Mouse (Mus musculus) heart, adult 11 months (tissue): ENCODE measurements around the gene Fam69a.

Source experiments
- DNase-seq: peaks from one replicate; pipeline ENCODE4 v3.0.0; 2022

Fam69a gene

DNA sequence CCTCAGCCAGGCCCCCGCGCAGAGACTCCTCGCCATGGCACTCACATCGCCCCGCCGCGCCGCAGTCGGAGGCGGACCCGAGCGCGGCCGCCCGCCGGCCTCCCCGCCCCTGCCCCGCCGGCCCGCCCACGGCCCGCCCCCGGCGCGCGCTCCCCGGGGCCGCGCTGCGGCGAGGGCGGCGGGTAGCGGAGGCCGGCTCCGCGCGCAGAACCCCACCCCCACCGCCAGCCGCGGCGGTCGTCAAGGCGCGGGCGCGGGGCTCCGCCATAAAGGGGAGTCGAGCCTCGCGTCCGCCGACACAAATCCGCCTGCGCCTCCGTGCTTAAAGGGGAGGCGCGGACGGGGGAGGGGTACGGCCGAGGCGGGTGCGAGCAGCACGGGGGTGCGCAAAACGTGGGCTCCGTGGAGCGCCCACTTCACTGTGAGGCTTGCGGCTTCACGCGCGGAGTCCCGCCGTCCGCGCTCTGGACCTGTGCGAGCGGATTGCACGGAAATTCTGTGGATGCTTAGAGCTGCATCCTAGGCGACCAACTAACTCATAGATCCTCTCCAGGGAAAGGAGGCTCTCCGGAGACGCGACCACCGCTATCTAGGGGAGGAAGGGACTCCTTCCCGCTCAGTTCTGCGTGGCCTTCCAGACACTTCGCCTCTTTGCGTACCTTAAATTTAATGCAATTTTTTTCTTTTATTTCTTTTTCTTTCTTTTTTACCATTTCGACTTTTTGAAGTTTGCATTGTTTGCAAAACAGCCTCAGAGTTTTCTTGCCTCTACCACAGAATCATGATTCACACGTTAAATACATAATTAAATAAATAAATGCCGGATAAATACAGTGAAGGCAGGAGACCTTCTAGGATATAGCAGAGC lies at the start of gene Fam69a:
Gene Fam69a (minus strand): TSS at position 119 of the 868 bp plus-strand sequence.
- DNase-seq = peak; percentile 99

- DNase-seq = no peak
Measured at GRCm38 (mm10) chr5:108035523-108035922, 48.6 kb upstream of the Fam69a start.

DNA sequence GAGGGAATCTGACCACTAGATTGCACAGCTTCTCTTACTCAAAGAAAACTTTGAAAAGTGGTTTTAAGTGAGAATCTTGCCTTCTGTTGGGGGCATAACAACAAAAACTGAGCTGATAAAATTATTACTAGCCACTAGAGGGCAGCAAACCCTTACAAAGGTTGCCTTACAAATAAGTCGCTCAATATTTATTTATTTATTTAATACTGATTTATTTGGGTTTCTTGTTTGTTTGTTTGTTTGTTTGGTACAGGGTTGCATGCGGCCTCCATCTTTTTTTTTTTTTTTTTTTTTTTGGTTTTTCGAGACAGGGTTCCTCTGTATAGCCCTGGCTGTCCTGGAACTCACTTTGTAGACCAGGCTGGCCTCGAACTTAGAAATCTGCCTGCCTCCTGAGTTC lies 47.3 kb upstream of the Fam69a start:
- no peak for DNase-seq

GRCm38 (mm10) chr5:108031267-108031666 lies 44.4 kb upstream of the Fam69a start:
- peak; percentile 67 for DNase-seq

- peak; percentile 85 for DNase-seq
Measured at GRCm38 (mm10) chr5:108029968-108030367, 43.1 kb upstream of the Fam69a start.

DNA sequence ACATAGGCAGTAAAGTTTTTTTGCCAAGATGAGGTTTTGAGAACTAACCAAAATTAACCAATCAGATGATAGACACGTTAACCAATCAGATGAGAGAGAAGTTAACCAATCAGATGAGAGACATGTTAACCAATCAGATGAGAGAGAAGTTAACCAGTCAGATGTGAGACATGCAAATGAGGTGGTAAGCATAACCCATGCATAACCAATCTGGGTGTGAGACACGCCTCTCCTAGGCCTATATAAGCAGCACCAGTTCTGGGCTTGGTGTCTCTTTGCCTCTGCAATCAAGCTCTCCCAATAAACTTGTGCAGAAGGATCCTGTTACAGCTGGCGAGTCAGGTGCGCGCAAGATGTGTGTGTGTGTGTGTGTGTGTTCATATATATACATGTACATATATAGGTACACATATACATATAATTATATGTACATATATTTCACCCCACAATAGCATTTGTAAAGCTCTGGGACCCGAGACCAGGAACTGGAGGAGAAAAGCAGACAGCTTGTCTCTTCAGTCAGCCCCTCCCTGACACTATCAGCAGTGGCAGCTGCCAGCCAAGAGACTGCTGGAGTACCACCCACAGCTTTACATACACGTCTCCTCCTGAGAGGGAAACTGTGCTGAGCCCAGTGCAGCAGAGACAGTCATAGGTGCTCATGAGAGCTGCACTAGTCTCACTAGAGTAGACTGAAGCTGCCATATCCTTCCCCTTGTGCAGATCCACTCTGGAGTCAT lies 42.1 kb upstream of the Fam69a start:
- DNase-seq = peak; percentile 76

DNA sequence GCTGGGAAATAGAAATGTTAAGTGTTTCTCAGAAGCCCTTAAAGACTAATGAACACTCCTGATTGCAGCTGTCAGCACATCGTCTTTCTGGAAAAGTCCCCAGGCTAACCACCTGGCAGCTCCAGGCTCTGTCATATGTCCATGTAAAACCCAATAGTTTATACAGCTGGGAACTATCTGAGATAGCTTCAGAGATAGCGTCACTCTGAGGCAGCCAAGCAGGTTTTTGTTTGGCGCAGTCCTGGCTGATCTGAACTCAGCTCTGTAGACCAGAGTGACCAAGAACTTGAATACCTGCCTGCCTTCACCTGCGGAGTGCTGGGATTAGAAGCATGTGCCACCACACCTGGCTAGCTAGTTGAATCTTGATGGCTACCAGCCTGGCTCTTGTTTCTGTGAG lies 41.3 kb upstream of the Fam69a start:
- no peak for DNase-seq

GRCm38 (mm10) chr5:108021346-108021745 lies 34.5 kb upstream of the Fam69a start:
- no peak for DNase-seq

GRCm38 (mm10) chr5:108019367-108019766 lies 32.5 kb upstream of the Fam69a start:
- DNase-seq = peak; percentile 37

DNA sequence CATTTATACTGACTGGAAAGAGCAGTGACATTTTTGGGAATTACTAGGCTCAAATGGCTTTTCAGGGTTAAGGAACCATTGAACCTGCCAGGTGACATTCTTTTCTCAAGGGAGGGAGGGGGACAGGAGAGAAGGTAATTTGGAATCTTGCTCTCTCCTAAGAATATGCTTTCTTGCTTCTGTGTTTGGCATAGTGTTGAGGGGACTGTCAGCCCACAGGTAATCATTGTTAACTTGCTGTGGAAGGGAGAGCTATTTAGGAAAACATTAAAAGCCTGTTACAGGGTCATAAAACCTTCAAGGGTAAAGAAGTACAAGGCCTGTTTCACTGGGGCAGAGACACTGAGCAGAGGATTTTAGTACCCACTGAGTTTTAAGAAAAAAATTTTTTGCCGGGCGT lies 30.3 kb upstream of the Fam69a start:
- no peak for DNase-seq

DNA sequence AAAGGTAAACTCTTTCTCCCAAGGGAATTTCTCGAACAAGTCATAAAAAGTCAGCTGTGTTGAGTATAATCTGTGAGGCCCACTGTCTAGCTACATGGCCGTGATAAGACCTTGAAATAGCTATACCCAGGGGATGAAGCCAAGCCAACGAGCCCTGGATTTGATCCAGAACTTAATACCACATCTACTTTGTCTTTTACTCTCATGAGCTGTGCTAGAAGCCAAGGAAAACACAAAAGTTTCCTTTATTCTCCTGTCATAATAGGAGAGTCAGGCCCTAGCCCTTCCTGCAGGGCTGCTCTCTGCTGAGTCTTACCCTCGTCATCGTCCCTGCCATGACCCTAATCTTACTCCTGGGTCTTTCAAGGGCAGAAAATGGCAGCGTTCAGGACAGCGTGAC lies 28.5 kb upstream of the Fam69a start:
- peak; percentile 98 for DNase-seq

DNA sequence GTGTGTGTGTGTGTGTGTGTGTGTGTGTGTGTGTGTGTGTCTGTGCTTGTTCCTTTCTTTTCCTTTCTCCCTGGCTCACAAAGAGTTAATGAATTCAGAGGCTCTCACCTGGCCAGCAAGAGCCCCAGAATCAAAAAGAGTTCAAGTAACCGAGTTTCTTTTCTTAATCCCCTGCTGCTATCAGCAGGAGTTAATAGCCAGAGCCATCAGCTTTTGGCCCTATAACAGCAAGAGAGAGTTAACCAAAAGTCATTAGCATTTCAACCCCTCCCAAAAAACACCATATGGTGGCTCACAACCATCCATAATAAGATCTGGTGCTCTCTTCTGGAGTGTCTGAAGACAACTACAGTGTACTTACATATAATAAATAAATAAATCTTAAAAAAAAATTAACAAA lies 27.3 kb upstream of the Fam69a start:
- DNase-seq = peak; percentile 52

- peak; percentile 91 for DNase-seq
Measured at GRCm38 (mm10) chr5:108009721-108010120, 22.8 kb upstream of the Fam69a start.

DNA sequence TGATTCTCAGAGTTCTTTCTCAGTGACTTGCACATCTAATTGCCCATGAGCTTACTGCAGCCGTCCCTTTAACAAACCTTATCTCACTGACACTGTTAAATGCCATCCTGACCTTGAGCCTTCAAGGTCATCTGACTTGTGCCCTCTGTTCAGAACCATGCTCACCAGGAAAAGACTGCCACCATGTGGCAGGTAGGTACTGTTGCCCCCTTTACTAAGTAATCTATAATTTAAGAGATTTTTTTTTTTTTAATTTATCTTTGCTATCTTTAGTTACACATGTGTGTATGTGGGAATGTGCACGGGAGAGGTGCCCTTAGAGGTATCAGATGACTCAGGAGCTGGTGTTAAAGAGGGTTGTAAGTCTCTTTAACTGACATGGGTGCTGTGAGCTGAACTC lies 18.2 kb upstream of the Fam69a start:
- DNase-seq = no peak

DNA sequence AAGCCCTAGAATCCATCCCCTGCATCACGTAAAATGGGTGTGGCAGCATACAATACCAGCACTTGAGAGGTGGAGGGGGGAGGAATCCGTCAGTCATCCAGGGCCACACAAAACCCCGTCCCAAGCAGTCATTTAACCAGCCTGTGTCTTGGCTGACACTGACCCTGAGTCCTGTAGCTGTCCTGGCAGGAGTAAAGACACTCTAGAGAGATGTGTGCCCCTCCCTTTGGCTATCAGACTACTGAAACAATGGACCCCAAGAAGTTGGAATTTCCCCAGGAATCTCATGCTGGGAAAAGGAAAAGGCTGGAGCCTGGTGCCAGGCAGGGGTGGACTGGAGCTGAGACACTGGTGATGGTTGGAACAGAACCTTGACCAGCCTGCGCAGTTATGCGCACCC lies 15.8 kb upstream of the Fam69a start:
- DNase-seq = peak; percentile 92

DNA sequence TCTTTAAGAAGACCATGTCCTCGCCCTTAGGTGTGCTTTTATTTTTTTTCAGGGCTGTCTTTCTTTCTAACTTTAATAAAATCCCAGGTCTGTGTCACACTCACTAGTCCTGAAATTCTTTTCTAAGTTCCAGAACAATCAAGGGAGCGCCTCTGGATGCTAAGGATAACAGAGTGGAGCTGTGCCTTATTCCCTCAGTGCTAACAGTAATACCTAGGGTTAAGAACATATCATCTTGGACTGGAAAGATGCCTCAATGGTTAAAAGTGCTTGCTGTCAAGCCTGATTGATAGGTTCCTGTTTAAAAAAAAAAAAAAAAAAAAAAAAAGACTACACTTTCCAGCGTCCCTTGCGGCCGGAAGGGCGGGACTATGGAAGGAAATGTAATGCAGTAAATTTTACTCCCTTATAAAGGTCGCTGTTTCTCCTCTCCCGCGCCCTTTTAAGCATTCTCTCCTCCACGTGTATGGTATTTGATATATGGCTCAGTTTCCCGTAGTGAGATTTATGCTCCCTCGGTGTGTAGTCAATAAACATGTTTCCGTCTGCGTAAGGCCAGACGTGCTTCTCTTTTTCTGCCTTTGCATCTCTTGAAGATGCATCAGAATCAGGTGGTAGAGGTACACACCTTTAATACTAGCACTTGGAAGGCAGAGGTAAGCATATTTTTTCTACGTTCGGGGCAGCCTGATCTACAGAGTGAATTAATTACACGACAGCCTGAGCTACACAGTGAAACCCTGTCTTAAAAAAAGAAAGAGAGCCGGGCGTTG lies 14.1 kb upstream of the Fam69a start:
- DNase-seq = peak; percentile 92

DNA sequence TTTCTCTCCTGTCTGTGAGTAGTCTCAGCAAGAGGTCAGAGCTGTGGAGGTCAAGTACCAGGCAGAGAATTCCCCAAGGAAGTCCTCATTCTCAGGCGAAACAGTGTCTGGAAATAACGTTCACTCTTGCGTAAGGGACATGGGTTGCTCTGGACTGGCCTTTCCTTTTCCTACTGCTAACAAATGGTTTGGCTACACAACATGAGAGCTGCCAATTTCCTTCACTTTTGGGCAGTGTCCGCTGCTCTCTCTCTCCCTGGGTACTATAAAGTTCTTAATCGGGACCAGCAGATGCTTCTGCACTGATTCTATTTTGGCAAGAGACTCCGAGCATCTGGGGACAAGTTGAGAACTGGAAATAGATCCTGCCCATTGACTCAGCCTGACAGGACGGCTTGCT lies 10.8 kb upstream of the Fam69a start:
- DNase-seq = peak; percentile 98

GRCm38 (mm10) chr5:107995936-107996335 lies 9.1 kb upstream of the Fam69a start:
- DNase-seq = no peak

- DNase-seq = peak; percentile 85
Measured at GRCm38 (mm10) chr5:107987835-107988251, 958 bp upstream of the Fam69a start.

GRCm38 (mm10) chr5:107986255-107986966 lies 474 bp downstream of the Fam69a start:
- no peak for DNase-seq

DNA sequence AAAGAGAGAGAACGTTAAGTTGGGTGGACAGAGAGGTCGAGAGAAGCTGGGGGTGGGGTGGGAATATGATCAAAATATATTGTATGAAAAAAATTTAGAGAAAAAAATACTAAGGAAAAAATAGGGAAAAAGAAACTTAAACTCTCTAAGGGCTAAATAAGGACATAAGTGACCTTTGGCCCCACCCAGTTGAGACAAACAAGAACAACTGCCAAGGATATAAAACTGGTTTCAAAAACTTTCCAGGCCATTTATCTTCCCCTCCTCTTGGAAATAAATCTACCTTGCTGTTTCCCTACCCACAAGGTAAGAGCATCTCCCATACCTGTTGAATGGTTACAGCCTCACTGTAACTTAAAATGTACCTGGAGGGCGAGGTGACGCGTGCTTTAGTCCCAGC lies 2.9 kb downstream of the Fam69a start:
- peak; percentile 19 for DNase-seq

- DNase-seq = no peak
Measured at GRCm38 (mm10) chr5:107982016-107982415, 4.9 kb downstream of the Fam69a start.

DNA sequence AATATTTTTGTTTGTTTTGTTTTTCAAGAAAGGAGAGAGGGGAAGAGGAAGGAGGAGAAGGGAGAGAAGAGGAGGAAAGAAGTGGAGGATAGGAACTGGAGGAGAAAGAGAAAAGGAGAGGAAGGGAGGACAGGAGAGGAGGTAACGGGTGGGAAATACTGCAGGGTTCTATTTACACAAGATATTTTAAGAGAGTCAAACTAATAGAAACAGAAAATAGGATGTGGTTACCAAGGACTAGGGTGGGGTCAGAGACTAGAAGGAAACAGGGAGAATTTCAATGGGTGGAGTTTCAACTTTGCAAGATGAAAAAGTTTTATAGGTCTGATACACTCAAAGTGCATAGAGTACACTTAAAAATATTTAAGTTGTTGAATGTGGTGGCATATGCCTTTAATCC lies 7.0 kb downstream of the Fam69a start:
- DNase-seq = peak; percentile 53
